Mouse (Mus musculus) hindbrain, embryonic 13.5 days (tissue): ENCODE data around the gene Creb1. TPM values are rescaled to one million over a fixed set of nuclear protein-coding genes. Genes with fewer than 3 reads are reported as not detected.
"Not testable (repeated sequence)": the region's sequence is repeated elsewhere in the genome, so short reads cannot be mapped to it uniquely, and the experiment has no call there.

Experiments
- ATAC-seq: fragments of 200-750 bp; cut with Nextera tagmentation; 2 replicates; pipeline ENCODE4 v1.8.0; 2017; ENCODE audit warnings: moderate TSS enrichment; ENCODE audit not compliant: low FRiP score
- H3K27ac ChIP-seq: fragments of 300-500 bp; sonication (generic); 2 replicates; pipeline ENCODE4 v1.5.1; 2015; ENCODE audit warnings: inconsistent platforms, mild to moderate bottlenecking, moderate library complexity
- H3K27me3 ChIP-seq: fragments of 300-500 bp; sonication (generic); 2 replicates; pipeline ENCODE4 v1.6.1; 2015; ENCODE audit warnings: mild to moderate bottlenecking, inconsistent platforms
- H3K36me3 ChIP-seq: fragments of 300-500 bp; sonication (generic); 2 replicates; pipeline ENCODE4 v1.6.1; 2015; ENCODE audit warnings: mild to moderate bottlenecking, inconsistent platforms
- H3K4me1 ChIP-seq: fragments of 300-500 bp; sonication (generic); replicated peaks from 2 replicates; pipeline ENCODE4 v1.6.1; 2015; ENCODE audit warnings: inconsistent platforms
- H3K4me2 ChIP-seq: fragments of 300-500 bp; sonication (generic); 2 replicates; pipeline ENCODE4 v1.6.1; 2015; ENCODE audit warnings: inconsistent platforms, mild to moderate bottlenecking, moderate library complexity
- H3K4me3 ChIP-seq: fragments of 300-500 bp; sonication (generic); 2 replicates; pipeline ENCODE4 v1.5.1; 2015; ENCODE audit warnings: mild to moderate bottlenecking, inconsistent platforms
- H3K9ac ChIP-seq: fragments of 300-500 bp; sonication (generic); 2 replicates; pipeline ENCODE4 v1.6.1; 2015; ENCODE audit warnings: mild to moderate bottlenecking, inconsistent platforms
- H3K9me3 ChIP-seq: fragments of 300-500 bp; sonication (generic); 2 replicates; pipeline ENCODE4 v1.6.1; 2016; ENCODE audit warnings: inconsistent platforms
- WGBS: fragments of 180-500 bp; shearing (Covaris S2); methylation state at CpG from one replicate; pipeline ENCODE4 v1.1.7; 2015; 5-methylcytosine and 5-hydroxymethylcytosine counted together
- polyA plus RNA-seq: library from polyadenylated mRNA; unstranded; fragments of >200 nt; fragmentation: Nextera tagmentation; extraction: Ambion mirVana; gene quantifications from 2 replicates; pipeline ENCODE4 v1.2.1, GENCODE M21; 2015

Creb1 gene
- polyA plus RNA-seq, 1 experiment from 2014 or later = 35.5 TPM

DNA sequence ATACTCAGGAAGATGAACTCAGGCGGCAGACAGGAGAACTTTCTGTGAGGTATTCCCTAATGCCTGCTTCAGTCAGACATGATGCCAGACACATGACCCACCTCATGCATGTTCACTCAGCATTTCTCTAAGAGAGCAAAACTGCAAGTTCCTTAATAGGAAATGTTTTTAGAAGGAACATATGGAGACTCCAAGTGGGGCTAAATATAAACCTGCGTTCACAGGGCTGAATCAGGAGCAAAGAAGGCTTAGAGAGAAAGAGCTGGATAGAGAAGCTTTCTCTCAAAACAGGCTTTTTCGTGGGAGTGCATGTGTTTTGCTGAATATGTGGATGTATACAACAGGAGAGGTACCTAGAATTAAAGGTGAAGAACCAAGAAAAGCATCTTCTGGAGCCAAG is 100.8 kb downstream of the Creb1 start:
- Histone ChIP-seq H3K4me1 (no peaks in the 10 kb centered on the region), H3K4me3 (no peak overlapping the region), H3K4me2 (no peak overlapping the region), H3K9ac (no peak overlapping the region), H3K36me3 (no peaks in the 10 kb centered on the region), H3K27ac (no peak overlapping the region), H3K27me3 (no peaks in the 10 kb centered on the region), H3K9me3 (no peaks in the 10 kb centered on the region)
- ATAC-seq = no peak
- 86% methylated on average over 3 of the region's 3 CpGs for WGBS

DNA sequence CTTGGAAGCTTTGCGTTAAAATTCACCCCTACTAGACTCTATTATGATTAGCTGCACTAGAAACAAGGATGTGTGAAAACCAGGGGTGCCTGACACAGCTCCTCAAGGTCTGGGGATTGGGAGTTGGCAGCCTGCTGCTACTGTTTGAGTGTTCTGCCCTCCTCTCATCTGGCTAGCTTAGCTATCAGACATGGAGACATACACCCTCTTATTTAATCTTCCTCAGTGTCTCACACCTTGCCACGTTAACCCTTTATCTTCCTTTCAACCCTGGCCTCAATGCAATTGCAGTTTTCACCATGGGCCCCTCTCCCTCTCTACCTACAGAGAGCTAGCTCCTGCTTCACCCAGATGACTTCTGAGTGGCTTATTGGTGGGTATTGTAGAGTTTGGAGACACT is 103.2 kb downstream of the Creb1 start:
- no peaks in the 10 kb centered on the region for H3K27me3 ChIP-seq
- no peak overlapping the region for H3K4me2 ChIP-seq
- no peak overlapping the region for H3K4me3 ChIP-seq
- H3K36me3 ChIP-seq = no peaks in the 10 kb centered on the region
- no peaks in the 10 kb centered on the region for H3K9me3 ChIP-seq
- 72% methylated on average over 2 of the region's 2 CpGs for WGBS
- H3K27ac ChIP-seq = no peak overlapping the region
- no peak overlapping the region for H3K9ac ChIP-seq
- no peak for ATAC-seq
- H3K4me1 ChIP-seq = no peaks in the 10 kb centered on the region

DNA sequence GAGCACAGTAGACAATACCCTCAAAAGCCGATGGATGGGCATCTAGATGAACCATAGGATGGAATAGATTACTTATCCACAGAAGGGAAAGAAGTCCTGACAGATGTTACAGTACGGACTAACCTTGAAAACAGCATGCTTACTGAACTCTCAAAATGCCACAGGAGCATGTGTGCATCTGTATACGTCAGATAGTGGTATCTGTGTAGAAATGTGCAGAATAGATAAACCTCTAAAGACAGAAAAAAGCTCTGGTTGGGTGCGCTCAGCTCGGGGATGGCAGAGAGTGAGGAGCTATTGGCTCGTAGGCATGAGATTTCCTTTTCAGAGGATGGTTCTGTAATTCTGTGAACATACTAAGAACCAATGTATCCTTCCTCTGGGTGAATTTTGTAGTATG is 106.8 kb downstream of the Creb1 start:
- Histone ChIP-seq H3K9ac (no peak overlapping the region), H3K27ac (no peak overlapping the region), H3K4me2 (no peak overlapping the region), H3K36me3 (no peaks in the 10 kb centered on the region), H3K4me3 (no peak overlapping the region), H3K4me1 (no peaks in the 10 kb centered on the region), H3K27me3 (no peaks in the 10 kb centered on the region), H3K9me3 (no peaks in the 10 kb centered on the region)
- WGBS = 92% methylated on average over 6 of the region's 6 CpGs
- ATAC-seq = no peak

DNA sequence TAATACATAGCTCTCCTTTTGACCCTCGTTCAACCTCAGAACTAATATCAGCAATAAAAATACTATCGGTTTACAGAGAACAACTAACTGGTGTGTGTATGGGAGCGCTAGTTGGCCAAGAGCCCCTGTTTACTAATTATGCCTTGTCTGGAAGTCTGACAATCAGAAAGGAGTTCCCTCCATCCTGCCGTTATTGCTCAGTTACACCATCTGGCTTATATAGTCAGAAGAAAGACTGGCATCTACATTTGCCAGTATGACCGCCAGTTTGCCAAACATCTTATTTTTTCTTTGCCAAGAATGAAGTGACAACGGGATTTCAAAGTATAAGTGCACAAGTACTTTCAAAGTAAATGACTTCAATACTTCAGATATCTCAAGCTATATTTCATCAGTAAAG is 108.6 kb downstream of the Creb1 start:
- Histone ChIP-seq H3K27ac (no peak overlapping the region), H3K4me3 (no peak overlapping the region), H3K4me1 (no peaks in the 10 kb centered on the region), H3K36me3 (no peaks in the 10 kb centered on the region), H3K4me2 (no peak overlapping the region), H3K9me3 (no peaks in the 10 kb centered on the region), H3K27me3 (no peaks in the 10 kb centered on the region), H3K9ac (no peak overlapping the region)
- WGBS = 90% methylated on average over 6 of the region's 6 CpGs
- no peak for ATAC-seq

DNA sequence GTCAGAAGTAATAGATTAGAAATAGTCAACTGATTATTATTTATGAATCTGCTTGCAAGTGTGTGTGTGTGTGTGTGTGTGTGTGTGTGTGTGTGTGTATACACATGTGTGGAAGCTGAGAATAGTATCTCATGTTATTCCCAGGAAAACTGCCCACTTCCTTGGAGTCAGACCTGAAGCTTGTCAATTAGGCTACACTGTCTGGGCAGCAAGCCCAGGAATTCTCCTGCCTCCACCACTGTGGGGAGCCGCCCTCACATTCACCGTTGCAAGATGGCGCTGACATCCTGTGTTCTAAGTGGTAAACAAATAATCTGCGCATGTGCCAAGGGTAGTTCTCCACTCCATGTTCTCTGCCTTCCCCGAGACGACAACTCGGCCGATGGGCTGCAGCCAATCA is 110.1 kb downstream of the Creb1 start:
- not testable (repeated sequence) for ATAC-seq, H3K9ac ChIP-seq, H3K4me2 ChIP-seq, H3K4me3 ChIP-seq, H3K27me3 ChIP-seq, H3K9me3 ChIP-seq, H3K36me3 ChIP-seq, H3K4me1 ChIP-seq, H3K27ac ChIP-seq
- 93% methylated on average over 8 of the region's 8 CpGs for WGBS

DNA sequence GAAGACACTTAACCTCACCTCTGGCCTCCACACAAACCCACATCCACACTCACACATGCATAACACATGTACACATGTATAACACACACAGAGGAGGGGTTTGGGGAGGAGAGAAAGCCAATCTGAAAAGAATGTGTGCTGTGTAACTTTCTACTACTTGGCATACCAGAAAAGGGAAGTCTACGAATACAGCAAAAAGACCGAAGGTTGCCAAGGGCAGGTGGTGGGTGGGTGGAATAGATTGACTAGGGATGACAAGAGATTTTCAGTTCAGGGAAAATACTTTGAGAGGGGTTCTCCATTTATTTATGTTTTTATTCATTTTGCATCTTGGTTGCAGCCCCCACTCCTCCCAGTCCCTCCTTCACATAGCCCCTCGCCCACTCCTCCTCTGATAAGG is 112.1 kb downstream of the Creb1 start:
- 94% methylated on average over 3 of the region's 3 CpGs for WGBS
- Histone ChIP-seq H3K4me3 (no peak overlapping the region), H3K27me3 (no peaks in the 10 kb centered on the region), H3K36me3 (no peaks in the 10 kb centered on the region), H3K27ac (no peak overlapping the region), H3K4me2 (no peak overlapping the region), H3K4me1 (no peaks in the 10 kb centered on the region), H3K9ac (no peak overlapping the region), H3K9me3 (no peaks in the 10 kb centered on the region)
- ATAC-seq = no peak

DNA sequence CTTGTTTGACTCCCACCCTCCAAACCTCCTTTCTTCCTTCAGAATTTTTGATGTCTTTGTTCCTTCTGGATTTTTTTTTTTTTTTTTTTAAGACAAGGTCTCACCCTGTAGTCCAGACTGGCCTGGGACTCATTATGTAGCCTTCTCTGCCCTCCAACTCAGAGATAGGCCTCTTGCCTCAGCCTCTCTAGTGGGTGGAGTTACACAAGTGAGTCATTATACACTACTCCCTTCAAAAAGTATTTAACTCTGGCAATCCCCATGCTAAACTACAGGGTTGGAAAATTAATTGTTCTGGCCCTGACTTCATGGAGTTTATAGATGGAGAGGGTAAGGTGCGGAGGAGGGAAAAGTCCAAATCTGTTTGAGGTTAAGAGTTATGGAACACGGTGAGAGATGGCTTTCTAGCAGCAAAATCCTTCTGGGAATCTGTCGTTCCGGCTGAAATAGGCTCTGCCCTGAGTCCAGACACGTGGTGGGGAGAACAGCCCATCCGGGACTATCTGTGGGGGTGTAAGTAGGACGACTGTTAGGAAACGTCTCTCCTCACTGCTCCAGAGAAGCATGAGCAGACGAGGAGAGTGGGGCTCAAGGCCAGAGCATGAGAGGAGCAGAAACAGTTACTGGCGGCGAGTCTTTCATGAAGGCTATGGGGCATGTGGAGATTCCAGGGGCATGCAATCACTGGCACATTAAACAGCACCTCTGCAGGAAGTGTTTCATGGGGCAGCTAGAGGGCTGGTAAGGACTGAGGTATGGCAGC is 117.1 kb downstream of the Creb1 start:
- H3K36me3 ChIP-seq = no peaks in the 10 kb centered on the region
- H3K27ac ChIP-seq = no peak overlapping the region
- no peak overlapping the region for H3K4me2 ChIP-seq
- 78% methylated on average over 11 of the region's 11 CpGs for whole genome bisulfite sequencing
- H3K27me3 ChIP-seq = no peaks in the 10 kb centered on the region
- H3K4me1 ChIP-seq = no peaks in the 10 kb centered on the region
- H3K9ac ChIP-seq = no peak overlapping the region
- ATAC-seq = no peak
- H3K9me3 ChIP-seq = no peaks in the 10 kb centered on the region
- no peak overlapping the region for H3K4me3 ChIP-seq

DNA sequence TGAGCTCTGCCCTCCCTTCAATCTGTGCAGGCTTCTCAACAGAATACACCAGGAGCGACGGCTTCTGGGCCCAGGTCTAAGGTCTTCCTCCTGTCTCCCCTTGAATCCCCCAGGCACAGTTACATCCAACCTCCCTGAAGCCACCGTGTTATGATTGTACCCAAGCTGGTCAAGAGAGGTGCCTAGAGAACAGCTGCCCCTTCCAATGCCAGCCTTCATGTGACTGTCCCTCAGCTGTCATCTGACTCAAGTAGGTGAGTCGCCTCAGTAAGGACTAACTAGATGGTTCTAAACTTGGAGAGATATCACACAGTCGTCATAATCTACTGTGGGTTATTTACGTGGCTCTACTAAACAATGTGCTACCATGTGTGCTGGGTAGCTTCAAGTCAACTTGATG is 121.3 kb downstream of the Creb1 start:
- Histone ChIP-seq H3K9me3 (no peaks in the 10 kb centered on the region), H3K4me1 (0 out of 2 replicates have a peak, but pooled peaks cover 2% of the 10 kb centered on the region), H3K27ac (no peak overlapping the region), H3K4me2 (no peak overlapping the region), H3K36me3 (no peaks in the 10 kb centered on the region), H3K27me3 (no peaks in the 10 kb centered on the region), H3K9ac (no peak overlapping the region), H3K4me3 (no peak overlapping the region)
- WGBS = 92% methylated on average over 6 of the region's 6 CpGs
- ATAC-seq = no peak

Other genes with a start within 250 kb of the Creb1 start
- 19.5 and 21.0 TPM in 2 replicates for gene Mettl21a, start 84.6 kb downstream of the Creb1 start, polyA plus RNA-seq
- 5.0 and 5.3 TPM in 2 replicates for gene Ccnyl1, start 157.8 kb downstream of the Creb1 start, polyA plus RNA-seq
- gene Fzd5, start 205.1 kb downstream of the Creb1 start, polyA plus RNA-seq = 0.21 and 0.27 TPM in 2 replicates